Mouse (Mus musculus) heart, postnatal 36 days (tissue): ENCODE measurements around the gene Nek10. TPM values are rescaled to one million over a fixed set of nuclear protein-coding genes. Genes with fewer than 3 reads are reported as not detected.
"Not testable (repeated sequence)": the region's sequence is repeated elsewhere in the genome, so short reads cannot be mapped to it uniquely, and the experiment has no call there.

ENCODE experiments used
- DNase-seq, 2 experiments: peaks; one replicate each; pipeline ENCODE4 v3.0.0; 2021 to 2022
- intact Hi-C: fragments of 180-260 bp; cut with DNase I; formaldehyde crosslinking; loops from one replicate; pipeline ENCODE4 v1.15.1; 2025
- total RNA-seq, 2 experiments: library from RNA; stranded (reverse); gene quantifications; 2 replicates each; pipeline ENCODE4 v1.2.3; 2021

Gene Nek10
- under 1 TPM; 0.08 to 0.35 TPM for total RNA-seq

GRCm38 (mm10) chr14:14803115-14803514 lies at the start of gene Nek10:
TSS of gene Nek10 (plus strand) at chr14:14803415.
- intact Hi-C loops, DNase-seq: not testable (repeated sequence)

GRCm38 (mm10) chr14:14781169-14781568 lies 22.0 kb upstream of the Nek10 start:
- no peak for DNase-seq
- intact Hi-C loops = no loop called here

- DNase-seq = no peak
- intact Hi-C loops = no loop called here
Measured at GRCm38 (mm10) chr14:14784223-14784622, 19.0 kb upstream of the Nek10 start.

- DNase-seq = no peak
- intact Hi-C loops = no loop called here
Measured at GRCm38 (mm10) chr14:14786979-14787378, 16.2 kb upstream of the Nek10 start.

- DNase-seq = no peak
- intact Hi-C loops = no loop called here
Measured at GRCm38 (mm10) chr14:14789840-14790470, 13.3 kb upstream of the Nek10 start.

GRCm38 (mm10) chr14:14799861-14800260 lies 3.4 kb upstream of the Nek10 start:
- no peak for DNase-seq
- intact Hi-C loops = no loop called here

- DNase-seq = no peak
- intact Hi-C loops = no loop called here
Measured at GRCm38 (mm10) chr14:14800332-14800731, 2.9 kb upstream of the Nek10 start.

- DNase-seq = no peak
- intact Hi-C loops = no loop called here
Measured at GRCm38 (mm10) chr14:14800810-14801209, 2.4 kb upstream of the Nek10 start.

GRCm38 (mm10) chr14:14803921-14804517 lies 804 bp downstream of the Nek10 start:
- intact Hi-C loops = no loop called here
- no peak for DNase-seq

- intact Hi-C loops = no loop called here
- DNase-seq = no peak
Measured at GRCm38 (mm10) chr14:14804518-14805212, 1.4 kb downstream of the Nek10 start.

- intact Hi-C loops = loop anchor here (10.0 kb wide), 1 partner anchor 128 kb away; the partner anchor contains the start of gene Slc4a7
- DNase-seq = peak; percentile 64 to 68
Measured at GRCm38 (mm10) chr14:14832520-14833240, 29.5 kb downstream of the Nek10 start.

- DNase-seq = no peak
- intact Hi-C loops = loop anchor here (10.0 kb wide), 1 partner anchor 129 kb away; the partner anchor contains the start of gene Slc4a7
Measured at GRCm38 (mm10) chr14:14833498-14833897, 30.3 kb downstream of the Nek10 start.

GRCm38 (mm10) chr14:14834266-14834665 lies 31.1 kb downstream of the Nek10 start:
- DNase-seq = no peak
- intact Hi-C loops = loop anchor here (10.0 kb wide), 1 partner anchor 129 kb away; the partner anchor contains the start of gene Slc4a7

GRCm38 (mm10) chr14:14837627-14838026 lies 34.4 kb downstream of the Nek10 start:
- intact Hi-C loops = loop anchor here (10.0 kb wide), 1 partner anchor 133 kb away; the partner anchor contains the start of gene Slc4a7

GRCm38 (mm10) chr14:14838109-14838508 lies 34.9 kb downstream of the Nek10 start:
- intact Hi-C loops = loop anchor here (10.0 kb wide), 1 partner anchor 133 kb away; the partner anchor contains the start of gene Slc4a7
- no peak for DNase-seq

More at GRCm38 (mm10) chr14:14837627-14838026, 34.4 kb downstream of the Nek10 start:
- no peak for DNase-seq

GRCm38 (mm10) chr14:14842734-14843530 lies 39.7 kb downstream of the Nek10 start:
- intact Hi-C loops = no loop called here
- DNase-seq = no peak

GRCm38 (mm10) chr14:14852838-14853237 lies 49.6 kb downstream of the Nek10 start:
- DNase-seq = no peak
- intact Hi-C loops = no loop called here

GRCm38 (mm10) chr14:14860331-14860730 lies 57.1 kb downstream of the Nek10 start:
- intact Hi-C loops = loop anchor here (5.0 to 10.0 kb wide), 4 partner anchors 158 to 1524 kb away; partner anchors contain the start of genes Il3ra and Slc4a7
- DNase-seq = no peak

GRCm38 (mm10) chr14:14863690-14864356 lies 60.6 kb downstream of the Nek10 start:
- intact Hi-C loops = loop anchor here (1.0 to 10.0 kb wide), 7 partner anchors 41 to 1521 kb away; partner anchors contain the start of genes Il3ra and Slc4a7

More at GRCm38 (mm10) chr14:14863690-14864356, 60.6 kb downstream of the Nek10 start:
- DNase-seq = peak; percentile 78 to 79
